Mouse (Mus musculus) neural tube, embryonic 13.5 days (tissue): ENCODE measurements around the gene Rp9. TPM values are rescaled to one million over a fixed set of nuclear protein-coding genes. Genes with fewer than 3 reads are reported as not detected.

Experiments used
- ATAC-seq: fragments of 200-750 bp; cut with Nextera tagmentation; 2 replicates; pipeline ENCODE4 v1.8.0; 2017; ENCODE audit warnings: low read depth, mild to moderate bottlenecking, moderate TSS enrichment, moderate library complexity
- H3K27ac ChIP-seq: fragments of 300-500 bp; sonication (generic); replicated peaks from 2 replicates; pipeline ENCODE4 v1.5.1; 2015; ENCODE audit warnings: moderate library complexity, mild to moderate bottlenecking, inconsistent platforms
- H3K27me3 ChIP-seq: fragments of 300-500 bp; sonication (generic); 2 replicates; pipeline ENCODE4 v1.6.1; 2015; ENCODE audit warnings: mild to moderate bottlenecking, inconsistent platforms
- H3K36me3 ChIP-seq: fragments of 300-500 bp; sonication (generic); 2 replicates; pipeline ENCODE4 v1.6.1; 2015; ENCODE audit warnings: mild to moderate bottlenecking, inconsistent platforms
- H3K4me1 ChIP-seq: fragments of 300-500 bp; sonication (generic); replicated peaks from 2 replicates; pipeline ENCODE4 v1.6.1; 2015; ENCODE audit warnings: inconsistent platforms
- H3K4me2 ChIP-seq: fragments of 300-500 bp; sonication (generic); 2 replicates; pipeline ENCODE4 v1.6.1; 2015; ENCODE audit warnings: inconsistent platforms, mild to moderate bottlenecking, moderate library complexity
- H3K4me3 ChIP-seq: fragments of 300-500 bp; sonication (generic); 2 replicates; pipeline ENCODE4 v1.5.1; 2015; ENCODE audit warnings: mild to moderate bottlenecking, inconsistent platforms
- H3K9ac ChIP-seq: fragments of 300-500 bp; sonication (generic); 2 replicates; pipeline ENCODE4 v1.6.1; 2015; ENCODE audit warnings: moderate library complexity, mild to moderate bottlenecking, inconsistent platforms
- H3K9me3 ChIP-seq: fragments of 300-500 bp; sonication (generic); 2 replicates; pipeline ENCODE4 v1.6.1; 2016; ENCODE audit warnings: inconsistent platforms
- WGBS: fragments of 180-500 bp; shearing (Covaris S2); methylation state at CpG from one replicate; pipeline ENCODE4 v1.1.7; 2015; 5-methylcytosine and 5-hydroxymethylcytosine counted together
- polyA plus RNA-seq: library from polyadenylated mRNA; unstranded; fragments of >200 nt; fragmentation: Nextera tagmentation; extraction: Ambion mirVana; gene quantifications from 2 replicates; pipeline ENCODE4 v1.2.1, GENCODE M21; 2015

Rp9 gene
- polyA plus RNA-seq: 69.1 and 70.9 TPM in 2 replicates

- WGBS: 91% methylated on average over 3 of the region's 3 CpGs
- peaks cover 14% of the 10 kb centered on the region; the same call in 1 of the 2 replicates for H3K4me1 ChIP-seq
- 0 out of 2 replicates have a peak within 1 kb of the TSS, but pooled peaks have one; percentile 96 for H3K27ac ChIP-seq
- H3K27me3 ChIP-seq: no peaks in the 10 kb centered on the region
- H3K4me2 ChIP-seq: peak within 1 kb of the TSS; percentile 75
- peak within 1 kb of the TSS; percentile 91 for H3K9ac ChIP-seq
- H3K36me3 ChIP-seq: peaks cover 8% of the 10 kb centered on the region
- no peak for ATAC-seq
- H3K9me3 ChIP-seq: no peaks in the 10 kb centered on the region
- peak within 1 kb of the TSS; percentile 70 for H3K4me3 ChIP-seq
Observed at GRCm38 (mm10) chr9:22469643-22470042, at the start of gene Rp9. Gene Rp9, minus strand, starts transcription at chr9:22469743.

GRCm38 (mm10) chr9:22518394-22519041, 49.0 kb upstream of the Rp9 start:
- 95% methylated on average over 3 of the region's 3 CpGs for WGBS

GRCm38 (mm10) chr9:22515076-22515475, 45.5 kb upstream of the Rp9 start:
- H3K4me2 ChIP-seq: no peak overlapping the region

More at GRCm38 (mm10) chr9:22518394-22519041, 49.0 kb upstream of the Rp9 start:
- Histone ChIP-seq H3K9me3 (no peaks in the 10 kb centered on the region), H3K4me3 (no peak overlapping the region), H3K9ac (no peak overlapping the region), H3K36me3 (no peaks in the 10 kb centered on the region), H3K4me2 (no peak overlapping the region), H3K27ac (no peak overlapping the region), H3K4me1 (no peaks in the 10 kb centered on the region), H3K27me3 (no peaks in the 10 kb centered on the region)
- no peak; the same call in 1 of the 2 replicates for ATAC-seq

GRCm38 (mm10) chr9:22505574-22505973, 36.0 kb upstream of the Rp9 start:
- H3K9ac ChIP-seq: no peak overlapping the region
- no peak for ATAC-seq
- peaks cover 11% of the 10 kb centered on the region; the same call in 1 of the 2 replicates for H3K4me1 ChIP-seq
- H3K4me2 ChIP-seq: no peak overlapping the region
- no peaks in the 10 kb centered on the region for H3K9me3 ChIP-seq
- no peaks in the 10 kb centered on the region for H3K27me3 ChIP-seq
- H3K27ac ChIP-seq: no peak overlapping the region
- no peaks in the 10 kb centered on the region for H3K36me3 ChIP-seq
- H3K4me3 ChIP-seq: no peak overlapping the region
- 86% methylated on average over 2 of the region's 2 CpGs for WGBS

More at GRCm38 (mm10) chr9:22515076-22515475, 45.5 kb upstream of the Rp9 start:
- no peak overlapping the region for H3K27ac ChIP-seq
- 95% methylated on average over 4 of the region's 4 CpGs for WGBS
- no peaks in the 10 kb centered on the region for H3K27me3 ChIP-seq
- H3K9me3 ChIP-seq: no peaks in the 10 kb centered on the region
- H3K9ac ChIP-seq: no peak overlapping the region
- H3K4me1 ChIP-seq: no peaks in the 10 kb centered on the region
- ATAC-seq: no peak
- H3K36me3 ChIP-seq: no peaks in the 10 kb centered on the region
- H3K4me3 ChIP-seq: no peak overlapping the region

- no peak overlapping the region for H3K27ac ChIP-seq
- H3K4me1 ChIP-seq: peaks cover 11% of the 10 kb centered on the region; the same call in 1 of the 2 replicates
- H3K4me2 ChIP-seq: no peak overlapping the region
- no peak overlapping the region for H3K4me3 ChIP-seq
- peaks cover 13% of the 10 kb centered on the region; the same call in 1 of the 2 replicates for H3K36me3 ChIP-seq
- no peak for ATAC-seq
- H3K9ac ChIP-seq: no peak overlapping the region
- WGBS: 83% methylated on average over 5 of the region's 5 CpGs
- no peaks in the 10 kb centered on the region for H3K27me3 ChIP-seq
- H3K9me3 ChIP-seq: no peaks in the 10 kb centered on the region
Observed at GRCm38 (mm10) chr9:22503581-22503980, 34.0 kb upstream of the Rp9 start.

GRCm38 (mm10) chr9:22502972-22503371, 33.4 kb upstream of the Rp9 start:
- no peaks in the 10 kb centered on the region for H3K9me3 ChIP-seq
- H3K4me3 ChIP-seq: no peak overlapping the region
- no peak overlapping the region for H3K4me2 ChIP-seq
- H3K4me1 ChIP-seq: peaks cover 11% of the 10 kb centered on the region; the same call in 1 of the 2 replicates
- no peak overlapping the region for H3K27ac ChIP-seq
- no peak for ATAC-seq
- peaks cover 15% of the 10 kb centered on the region; the same call in 1 of the 2 replicates for H3K36me3 ChIP-seq
- 62% methylated on average over 2 of the region's 2 CpGs for whole genome bisulfite sequencing
- no peaks in the 10 kb centered on the region for H3K27me3 ChIP-seq
- H3K9ac ChIP-seq: no peak overlapping the region

- WGBS: 91% methylated on average over 6 of the region's 6 CpGs
- no peak overlapping the region for H3K4me3 ChIP-seq
- no peak for ATAC-seq
- no peak overlapping the region for H3K9ac ChIP-seq
- no peaks in the 10 kb centered on the region for H3K9me3 ChIP-seq
- no peaks in the 10 kb centered on the region for H3K27me3 ChIP-seq
- H3K4me2 ChIP-seq: no peak overlapping the region
- H3K36me3 ChIP-seq: peaks cover 15% of the 10 kb centered on the region; the same call in 1 of the 2 replicates
- H3K4me1 ChIP-seq: no peaks in the 10 kb centered on the region
- no peak overlapping the region for H3K27ac ChIP-seq
Observed at GRCm38 (mm10) chr9:22497021-22497767, 27.7 kb upstream of the Rp9 start.

GRCm38 (mm10) chr9:22495133-22495532, 25.6 kb upstream of the Rp9 start:
- 92% methylated on average over 2 of the region's 2 CpGs for WGBS
- no peak overlapping the region for H3K4me3 ChIP-seq
- H3K36me3 ChIP-seq: peaks cover 15% of the 10 kb centered on the region; the same call in 1 of the 2 replicates

GRCm38 (mm10) chr9:22494203-22494807, 24.8 kb upstream of the Rp9 start:
- H3K4me1 ChIP-seq: no peaks in the 10 kb centered on the region
- H3K4me2 ChIP-seq: no peak overlapping the region
- 80% methylated on average over 9 of the region's 9 CpGs for WGBS
- H3K4me3 ChIP-seq: no peak overlapping the region
- H3K9me3 ChIP-seq: no peaks in the 10 kb centered on the region
- no peak overlapping the region for H3K9ac ChIP-seq
- H3K36me3 ChIP-seq: peaks cover 9% of the 10 kb centered on the region; the same call in 1 of the 2 replicates
- ATAC-seq: no peak
- no peaks in the 10 kb centered on the region for H3K27me3 ChIP-seq
- H3K27ac ChIP-seq: no peak overlapping the region

More at GRCm38 (mm10) chr9:22495133-22495532, 25.6 kb upstream of the Rp9 start:
- no peak for ATAC-seq
- Histone ChIP-seq H3K9me3 (no peaks in the 10 kb centered on the region), H3K27ac (no peak overlapping the region), H3K4me1 (no peaks in the 10 kb centered on the region), H3K27me3 (no peaks in the 10 kb centered on the region), H3K4me2 (no peak overlapping the region), H3K9ac (no peak overlapping the region)

- Histone ChIP-seq H3K4me3 (no peak overlapping the region), H3K9ac (no peak overlapping the region), H3K4me1 (no peaks in the 10 kb centered on the region), H3K4me2 (no peak overlapping the region), H3K36me3 (no peaks in the 10 kb centered on the region), H3K27me3 (no peaks in the 10 kb centered on the region), H3K9me3 (no peaks in the 10 kb centered on the region), H3K27ac (no peak overlapping the region)
- WGBS: 75% methylated on average over 9 of the region's 9 CpGs
- no peak for ATAC-seq
Observed at GRCm38 (mm10) chr9:22488963-22489362, 19.4 kb upstream of the Rp9 start.

- WGBS: 86% methylated on average over 7 of the region's 7 CpGs
Observed at GRCm38 (mm10) chr9:22486211-22486610, 16.7 kb upstream of the Rp9 start.

More at GRCm38 (mm10) chr9:22486211-22486610, 16.7 kb upstream of the Rp9 start:
- Histone ChIP-seq H3K27ac (no peak overlapping the region), H3K27me3 (no peaks in the 10 kb centered on the region), H3K4me3 (no peak overlapping the region), H3K4me2 (no peak overlapping the region), H3K9ac (no peak overlapping the region), H3K36me3 (no peaks in the 10 kb centered on the region), H3K9me3 (no peaks in the 10 kb centered on the region), H3K4me1 (no peaks in the 10 kb centered on the region)
- ATAC-seq: no peak
